Mouse (Mus musculus) heart, postnatal 0 days (tissue): ENCODE results near the gene Sorcs2.

Experiments
- CTCF ChIP-seq: IDR thresholded peaks from 2 replicates; pipeline ENCODE4 v1.5.1; 2016; ENCODE audit warnings: antibody characterized with exemption, control low read depth, low read depth
- EP300 ChIP-seq: IDR thresholded peaks from 2 replicates; pipeline ENCODE4 v1.6.1; 2016; ENCODE audit warnings: antibody characterized with exemption, low read depth

GRCm38 (mm10) chr5:36208803-36209202, 189.1 kb downstream of the Sorcs2 start:
- TF ChIP-seq CTCF, result no peak
- TF ChIP-seq EP300, result no peak
